Mouse (Mus musculus) thymus, adult 2 months (tissue): Measurements from ENCODE around the gene Egfr.

ENCODE experiments used
- CTCF ChIP-seq: fragments of 200-500 bp; IDR thresholded peaks from 2 replicates; pipeline ENCODE4 v1.5.1; 2012; ENCODE audit warnings: mild to moderate bottlenecking, control low read depth, low read length, moderate library complexity, borderline replicate concordance; ENCODE audit not compliant: control insufficient read depth, poor library complexity, insufficient read depth; ENCODE audit errors: extremely low read depth
- POLR2A ChIP-seq: fragments of 200-500 bp; IDR thresholded peaks from 2 replicates; pipeline ENCODE4 v1.6.1; 2012; ENCODE audit warnings: mild to moderate bottlenecking, low read length, control low read depth, moderate library complexity; ENCODE audit not compliant: control insufficient read depth, poor library complexity, insufficient read depth; ENCODE audit errors: extremely low read depth

DNA sequence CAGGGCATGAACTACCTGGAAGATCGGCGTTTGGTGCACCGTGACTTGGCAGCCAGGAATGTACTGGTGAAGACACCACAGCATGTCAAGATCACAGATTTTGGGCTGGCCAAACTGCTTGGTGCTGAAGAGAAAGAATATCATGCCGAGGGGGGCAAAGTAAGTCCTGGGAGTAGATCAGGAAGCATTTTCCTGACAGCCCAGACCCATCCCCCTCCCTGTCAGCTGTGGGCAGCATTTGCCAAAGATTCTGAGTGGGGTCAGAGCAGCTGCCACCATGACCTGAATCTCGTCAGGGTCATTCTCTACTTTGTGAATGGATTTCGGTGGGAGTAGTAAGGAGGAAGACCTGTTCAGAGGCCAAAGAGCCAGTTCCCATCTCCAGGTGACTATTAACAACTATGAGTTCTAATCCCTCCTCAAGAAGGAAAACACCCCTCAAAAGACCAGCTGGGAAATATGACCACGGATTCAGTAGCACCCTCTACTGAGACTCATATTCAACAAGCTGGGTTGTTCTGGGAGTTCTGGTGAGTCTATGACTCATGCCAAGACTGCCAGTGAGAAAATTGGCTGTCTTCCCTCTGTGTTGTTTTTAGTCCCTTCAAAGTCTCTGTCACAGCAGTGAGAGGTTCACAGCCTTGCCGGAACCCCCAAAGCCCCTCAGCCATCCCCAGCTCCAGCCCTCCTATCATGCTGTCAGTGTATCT is 152.5 kb downstream of the Egfr start:
- TF ChIP-seq CTCF (no peak), POLR2A (no peak)
